Mouse (Mus musculus) splenic B cell, adult 2 months (primary cell): ENCODE measurements around the gene Aoah.

Source experiments
- DNase-seq: peaks from one replicate; pipeline ENCODE4 v3.0.0-alpha.2; 2011; ENCODE audit warnings: low read depth, low spot score
- H3K27me3 ChIP-seq: 2 replicates; pipeline ENCODE4 v1.6.1; 2012; ENCODE audit warnings: mild to moderate bottlenecking, low read length, moderate library complexity, mixed read lengths; ENCODE audit not compliant: control insufficient read depth, poor library complexity, insufficient read depth, severe bottlenecking
- H3K36me3 ChIP-seq: 2 replicates; pipeline ENCODE4 v1.6.1; 2012; ENCODE audit warnings: mild to moderate bottlenecking, low read length, moderate library complexity, mixed read lengths; ENCODE audit not compliant: control insufficient read depth, poor library complexity, insufficient read depth, severe bottlenecking

Gene Aoah

DNA sequence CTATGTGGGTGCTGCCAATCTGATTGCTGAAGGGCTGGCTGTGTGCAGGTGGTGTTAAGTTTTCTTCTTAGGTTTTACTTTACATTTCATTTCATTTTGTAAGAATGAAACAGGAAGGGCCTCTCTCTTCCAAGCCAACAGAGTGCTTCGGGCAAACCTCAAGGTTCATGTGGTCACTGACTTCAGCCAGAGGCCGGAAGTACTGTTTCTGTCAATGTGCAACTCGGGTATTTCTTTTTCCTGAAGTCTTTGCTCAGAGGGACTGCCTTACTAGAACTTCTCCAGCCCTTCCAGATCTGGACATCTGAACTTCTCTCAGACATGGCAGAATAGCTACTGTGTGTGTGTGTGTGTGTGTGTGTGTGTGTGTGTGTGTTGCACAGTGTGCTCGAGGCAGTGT lies at the start of gene Aoah:
Gene Aoah (plus strand): TSS at position 213 of the 400 bp plus-strand sequence.
- DNase-seq = no peak
- no peaks in the 10 kb centered on the region for H3K27me3 ChIP-seq
- H3K36me3 ChIP-seq = no peaks in the 10 kb centered on the region

- Histone ChIP-seq H3K36me3 (no peaks in the 10 kb centered on the region), H3K27me3 (no peaks in the 10 kb centered on the region)
- no peak for DNase-seq
Measured at GRCm38 (mm10) chr13:20754843-20755242, 39.1 kb upstream of the Aoah start.

DNA sequence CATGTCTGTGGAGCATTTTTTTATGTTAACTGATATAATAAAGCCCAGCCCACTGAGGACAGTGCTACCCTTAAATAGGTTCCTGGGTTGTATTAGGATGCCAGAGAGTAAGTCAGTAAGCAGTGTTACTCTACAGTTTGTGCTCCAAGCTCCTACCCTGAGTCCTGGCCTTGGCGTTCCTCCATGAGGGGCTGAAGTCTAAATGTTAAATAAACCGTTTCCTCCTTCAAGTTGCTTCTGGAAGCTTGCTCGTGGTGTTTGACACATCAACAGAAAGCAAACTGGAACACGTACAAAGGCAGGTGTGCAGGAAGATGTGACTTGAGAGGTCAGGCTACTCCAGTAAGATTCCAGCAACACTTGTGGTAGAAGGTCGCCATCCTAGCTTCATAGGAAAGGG lies 10.3 kb upstream of the Aoah start:
- no peak for DNase-seq
- H3K36me3 ChIP-seq = no peaks in the 10 kb centered on the region
- H3K27me3 ChIP-seq = no peaks in the 10 kb centered on the region

GRCm38 (mm10) chr13:20784060-20784459 lies 9.9 kb upstream of the Aoah start:
- H3K36me3 ChIP-seq = no peaks in the 10 kb centered on the region
- DNase-seq = no peak
- H3K27me3 ChIP-seq = no peaks in the 10 kb centered on the region

- no peaks in the 10 kb centered on the region for H3K36me3 ChIP-seq
- no peaks in the 10 kb centered on the region for H3K27me3 ChIP-seq
- DNase-seq = no peak
Measured at GRCm38 (mm10) chr13:20785960-20786359, 8.0 kb upstream of the Aoah start.

GRCm38 (mm10) chr13:20786825-20787245 lies 7.1 kb upstream of the Aoah start:
- DNase-seq = no peak
- H3K36me3 ChIP-seq = no peaks in the 10 kb centered on the region
- no peaks in the 10 kb centered on the region for H3K27me3 ChIP-seq

- Histone ChIP-seq H3K27me3 (no peaks in the 10 kb centered on the region), H3K36me3 (no peaks in the 10 kb centered on the region)
- DNase-seq = no peak
Measured at GRCm38 (mm10) chr13:20787952-20788351, 6.0 kb upstream of the Aoah start.

GRCm38 (mm10) chr13:20796651-20797050 lies 2.7 kb downstream of the Aoah start:
- Histone ChIP-seq H3K27me3 (no peaks in the 10 kb centered on the region), H3K36me3 (no peaks in the 10 kb centered on the region)
- DNase-seq = no peak

GRCm38 (mm10) chr13:20798536-20798935 lies 4.6 kb downstream of the Aoah start:
- H3K27me3 ChIP-seq = no peaks in the 10 kb centered on the region
- no peaks in the 10 kb centered on the region for H3K36me3 ChIP-seq
- no peak for DNase-seq

- Histone ChIP-seq H3K27me3 (no peaks in the 10 kb centered on the region), H3K36me3 (no peaks in the 10 kb centered on the region)
- DNase-seq = no peak
Measured at GRCm38 (mm10) chr13:20799772-20800171, 5.9 kb downstream of the Aoah start.

- no peaks in the 10 kb centered on the region for H3K27me3 ChIP-seq
- DNase-seq = no peak
- no peaks in the 10 kb centered on the region for H3K36me3 ChIP-seq
Measured at GRCm38 (mm10) chr13:20800569-20800968, 6.7 kb downstream of the Aoah start.

- no peaks in the 10 kb centered on the region for H3K27me3 ChIP-seq
- DNase-seq = no peak
- H3K36me3 ChIP-seq = no peaks in the 10 kb centered on the region
Measured at GRCm38 (mm10) chr13:20811782-20812406, 18.0 kb downstream of the Aoah start.

- DNase-seq = no peak
- Histone ChIP-seq H3K27me3 (no peaks in the 10 kb centered on the region), H3K36me3 (no peaks in the 10 kb centered on the region)
Measured at GRCm38 (mm10) chr13:20816385-20816784, 22.5 kb downstream of the Aoah start.

GRCm38 (mm10) chr13:20820712-20821328 lies 26.9 kb downstream of the Aoah start:
- DNase-seq = no peak
- no peaks in the 10 kb centered on the region for H3K36me3 ChIP-seq

GRCm38 (mm10) chr13:20828728-20829127 lies 34.8 kb downstream of the Aoah start:
- H3K27me3 ChIP-seq = no peaks in the 10 kb centered on the region
- no peaks in the 10 kb centered on the region for H3K36me3 ChIP-seq
- no peak for DNase-seq

More at GRCm38 (mm10) chr13:20820712-20821328, 26.9 kb downstream of the Aoah start:
- H3K27me3 ChIP-seq = no peaks in the 10 kb centered on the region
